Mouse (Mus musculus) limb, embryonic 13.5 days (tissue): ENCODE results near the gene Ogfod2. TPM values are rescaled to one million over a fixed set of nuclear protein-coding genes. Genes with fewer than 3 reads are reported as not detected.
A peak's percentile ranks its signal among the peaks of the same experiment; 100 is the strongest.

ENCODE experiments used
- ATAC-seq: fragments of 200-750 bp; cut with Nextera tagmentation; 2 replicates; pipeline ENCODE4 v1.8.0; 2017; ENCODE audit warnings: low read depth, moderate number of reproducible peaks, moderate TSS enrichment; ENCODE audit not compliant: low FRiP score
- H3K27ac ChIP-seq: fragments of 300-500 bp; sonication (generic); 2 replicates; pipeline ENCODE4 v1.5.1; 2015; ENCODE audit warnings: inconsistent platforms, mild to moderate bottlenecking, moderate library complexity
- H3K27me3 ChIP-seq: fragments of 300-500 bp; sonication (generic); 2 replicates; pipeline ENCODE4 v1.6.1; 2015; ENCODE audit warnings: mild to moderate bottlenecking, inconsistent platforms
- H3K36me3 ChIP-seq: fragments of 300-500 bp; sonication (generic); 2 replicates; pipeline ENCODE4 v1.6.1; 2015; ENCODE audit warnings: inconsistent platforms, mild to moderate bottlenecking, moderate library complexity
- H3K4me1 ChIP-seq: fragments of 300-500 bp; sonication (generic); 2 replicates; pipeline ENCODE4 v1.6.1; 2015; ENCODE audit warnings: inconsistent platforms
- H3K4me2 ChIP-seq: fragments of 300-500 bp; sonication (generic); replicated peaks from 2 replicates; pipeline ENCODE4 v1.6.1; 2015; ENCODE audit warnings: inconsistent platforms, mild to moderate bottlenecking, moderate library complexity
- H3K4me3 ChIP-seq: fragments of 300-500 bp; sonication (generic); 2 replicates; pipeline ENCODE4 v1.5.1; 2015; ENCODE audit warnings: moderate library complexity, mild to moderate bottlenecking, inconsistent platforms
- H3K9ac ChIP-seq: fragments of 300-500 bp; sonication (generic); 2 replicates; pipeline ENCODE4 v1.6.1; 2015; ENCODE audit warnings: mild to moderate bottlenecking, inconsistent platforms
- H3K9me3 ChIP-seq: fragments of 300-500 bp; sonication (generic); 2 replicates; pipeline ENCODE4 v1.6.1; 2016; ENCODE audit warnings: inconsistent platforms
- WGBS: fragments of 180-500 bp; shearing (Covaris S2); methylation state at CpG from one replicate; pipeline ENCODE4 v1.1.7; 2015; 5-methylcytosine and 5-hydroxymethylcytosine counted together
- polyA plus RNA-seq: library from polyadenylated mRNA; unstranded; fragments of >200 nt; fragmentation: Nextera tagmentation; extraction: Ambion mirVana; gene quantifications from 2 replicates; pipeline ENCODE4 v1.2.1, GENCODE M21; 2015

The Ogfod2 gene
- polyA plus RNA-seq, 1 experiment from 2014 or later, result 21.4 TPM

GRCm38 (mm10) chr5:124082941-124083688 is 29.0 kb upstream of the Ogfod2 start:
- WGBS, result 86% methylated on average over 17 of the region's 17 CpGs
- H3K27me3 ChIP-seq, result no peaks in the 10 kb centered on the region

DNA sequence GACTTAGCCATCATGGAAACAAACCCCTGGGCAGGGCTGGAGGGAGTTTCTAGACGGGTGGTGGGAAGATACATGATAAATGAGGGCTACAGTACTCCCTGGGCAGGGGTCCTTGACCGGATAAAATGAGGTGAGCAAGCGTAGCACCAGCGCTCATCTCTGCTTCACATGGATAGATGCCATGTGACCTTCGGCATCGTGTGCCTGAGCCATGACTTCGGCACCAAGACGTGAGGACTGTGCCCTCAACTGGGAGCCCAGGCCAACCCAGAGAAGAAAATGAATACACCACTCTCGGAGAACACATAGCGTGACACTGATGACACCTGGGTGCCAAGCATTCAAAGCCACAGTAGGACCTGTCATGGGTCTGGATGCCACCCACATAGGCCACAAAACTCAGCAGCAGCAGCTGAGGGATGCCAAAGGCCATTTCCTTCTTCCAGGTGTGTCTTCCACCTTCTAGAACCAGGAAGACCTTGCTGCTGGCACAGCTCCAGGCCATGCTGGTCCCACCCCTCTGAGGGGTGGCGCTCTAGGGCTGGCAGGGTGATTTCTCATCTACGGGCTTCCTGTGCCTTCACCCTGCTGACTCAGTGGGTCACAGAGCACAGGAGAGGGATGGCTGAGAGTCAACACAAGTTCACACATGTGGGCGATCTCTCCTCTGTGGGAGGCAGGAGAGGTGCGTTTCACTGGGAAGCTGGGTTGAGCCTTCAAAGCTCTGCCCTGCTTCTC is 28.1 kb upstream of the Ogfod2 start:
- H3K9ac ChIP-seq, result no peak overlapping the region
- no peak for ATAC-seq

More at GRCm38 (mm10) chr5:124082941-124083688, 29.0 kb upstream of the Ogfod2 start:
- Histone ChIP-seq H3K27ac (no peak overlapping the region), H3K9ac (no peak overlapping the region), H3K36me3 (no peaks in the 10 kb centered on the region), H3K4me2 (no peak overlapping the region), H3K4me3 (no peak overlapping the region), H3K4me1 (peaks cover 4% of the 10 kb centered on the region; the same call in 1 of the 2 replicates), H3K9me3 (no peaks in the 10 kb centered on the region)
- ATAC-seq, result no peak

DNA sequence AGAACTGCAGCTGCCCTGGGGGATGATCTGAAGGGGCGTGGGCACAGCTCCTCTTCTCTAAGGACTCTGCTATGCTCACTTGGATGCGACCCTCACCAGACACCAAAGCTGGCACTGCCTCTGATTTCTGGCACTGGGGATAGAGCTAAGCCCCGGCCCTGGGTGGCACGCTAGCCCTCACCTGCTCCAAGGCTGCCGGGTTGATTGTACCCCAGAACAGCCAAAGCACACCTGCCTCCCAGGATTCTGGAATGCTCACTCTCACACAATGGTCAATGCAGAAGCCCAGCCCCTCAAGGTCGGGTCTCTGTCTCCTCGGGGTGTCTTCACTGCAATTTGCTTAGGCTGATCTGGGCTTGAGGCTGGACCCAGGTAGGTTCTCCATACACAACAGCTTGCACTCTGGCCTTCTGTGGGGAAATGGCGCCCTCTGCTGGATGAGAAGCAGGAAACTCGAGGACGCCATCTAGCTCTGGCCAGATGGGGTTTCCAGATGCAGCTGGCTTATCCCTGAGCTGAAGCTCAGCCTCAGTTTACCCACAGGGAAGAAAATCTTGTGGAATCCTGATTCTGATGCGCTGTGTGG is 27.4 kb upstream of the Ogfod2 start:
- Histone ChIP-seq H3K9ac (no peak overlapping the region), H3K27me3 (no peaks in the 10 kb centered on the region), H3K36me3 (no peaks in the 10 kb centered on the region), H3K27ac (no peak overlapping the region), H3K9me3 (no peaks in the 10 kb centered on the region), H3K4me1 (no peaks in the 10 kb centered on the region; the same call in 1 of the 2 replicates), H3K4me3 (no peak overlapping the region), H3K4me2 (no peak overlapping the region)
- 35% methylated on average over 11 of the region's 11 CpGs for WGBS
- ATAC-seq, result peak; percentile 74

More for the DNA sequence above, 28.1 kb upstream of the Ogfod2 start:
- Histone ChIP-seq H3K4me1 (peaks cover 4% of the 10 kb centered on the region; the same call in 1 of the 2 replicates), H3K4me3 (no peak overlapping the region), H3K9me3 (no peaks in the 10 kb centered on the region), H3K27ac (no peak overlapping the region), H3K27me3 (no peaks in the 10 kb centered on the region), H3K36me3 (no peaks in the 10 kb centered on the region), H3K4me2 (no peak overlapping the region)
- 87% methylated on average over 14 of the region's 14 CpGs for WGBS

- Histone ChIP-seq H3K36me3 (no peaks in the 10 kb centered on the region), H3K27me3 (no peaks in the 10 kb centered on the region), H3K9me3 (no peaks in the 10 kb centered on the region), H3K4me1 (no peaks in the 10 kb centered on the region), H3K4me2 (no peak overlapping the region), H3K27ac (no peak overlapping the region), H3K4me3 (no peak overlapping the region), H3K9ac (0 out of 2 replicates have a peak overlapping the region, but pooled peaks have one; percentile 31)
- no peak for ATAC-seq
- WGBS, result 74% methylated on average over 3 of the region's 3 CpGs
Observed at GRCm38 (mm10) chr5:124085513-124085912, 26.6 kb upstream of the Ogfod2 start.

- ATAC-seq, result no peak
- Histone ChIP-seq H3K4me1 (no peaks in the 10 kb centered on the region), H3K27me3 (no peaks in the 10 kb centered on the region), H3K4me2 (no peak overlapping the region), H3K27ac (no peak overlapping the region), H3K9ac (0 out of 2 replicates have a peak overlapping the region, but pooled peaks have one; percentile 4), H3K9me3 (no peaks in the 10 kb centered on the region), H3K36me3 (no peaks in the 10 kb centered on the region), H3K4me3 (no peak overlapping the region)
- 86% methylated on average over 4 of the region's 4 CpGs for WGBS
Observed at GRCm38 (mm10) chr5:124086876-124087275, 25.2 kb upstream of the Ogfod2 start.

DNA sequence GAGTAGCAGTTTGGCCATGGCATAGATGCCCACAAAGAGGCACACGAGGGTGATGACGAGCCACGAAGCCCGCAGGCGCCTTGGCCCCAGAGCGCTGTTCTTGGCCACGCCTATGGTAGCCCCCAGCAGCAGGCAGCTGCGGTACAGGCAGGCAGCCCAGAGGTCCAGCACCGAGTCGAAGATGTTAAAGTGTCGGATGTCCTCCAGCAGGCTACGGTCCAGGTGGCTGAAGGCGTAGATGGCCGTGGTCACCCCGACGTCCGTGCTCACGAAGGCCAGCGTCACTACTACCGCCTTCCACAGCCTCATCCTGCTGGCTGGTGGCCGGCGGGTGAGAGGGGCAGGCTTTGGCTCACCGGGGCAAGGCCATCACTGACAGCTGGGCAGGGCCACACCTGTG is 22.2 kb upstream of the Ogfod2 start:
- no peaks in the 10 kb centered on the region for H3K9me3 ChIP-seq
- ATAC-seq, result no peak; the same call in 1 of the 2 replicates
- H3K9ac ChIP-seq, result no peak overlapping the region
- H3K36me3 ChIP-seq, result no peaks in the 10 kb centered on the region
- H3K27ac ChIP-seq, result no peak overlapping the region
- H3K4me3 ChIP-seq, result no peak overlapping the region
- 0 out of 2 replicates have a peak, but pooled peaks cover under 1% of the 10 kb centered on the region for H3K4me1 ChIP-seq
- peaks cover 22% of the 10 kb centered on the region for H3K27me3 ChIP-seq
- WGBS, result 84% methylated on average over 23 of the region's 23 CpGs
- H3K4me2 ChIP-seq, result no peak overlapping the region

DNA sequence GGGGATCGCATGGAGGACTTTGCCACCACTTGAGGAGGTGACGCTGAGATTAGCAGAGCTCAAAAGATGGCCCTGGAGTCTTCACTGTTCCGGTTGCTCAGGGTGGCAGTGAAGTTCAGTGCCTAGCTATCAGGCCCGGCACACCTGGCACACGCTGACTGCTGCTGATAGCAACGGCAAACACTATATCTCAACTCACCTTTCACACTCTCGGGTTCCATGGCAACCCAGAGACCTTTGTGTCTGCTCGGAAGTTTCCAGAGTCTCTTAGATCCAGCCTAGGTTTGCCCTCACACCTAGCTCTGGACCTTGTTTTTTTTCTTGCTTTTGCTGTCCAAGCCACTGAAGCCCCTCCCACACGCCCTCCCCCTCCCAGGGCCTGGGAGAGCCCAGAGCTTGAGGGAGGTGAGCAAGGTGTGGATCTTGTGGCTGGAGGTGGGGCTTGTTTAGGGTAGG is 20.1 kb upstream of the Ogfod2 start:
- H3K9me3 ChIP-seq, result no peaks in the 10 kb centered on the region
- no peak for ATAC-seq
- no peak overlapping the region for H3K27ac ChIP-seq
- H3K27me3 ChIP-seq, result peaks cover 38% of the 10 kb centered on the region
- no peak overlapping the region for H3K4me3 ChIP-seq
- no peaks in the 10 kb centered on the region for H3K36me3 ChIP-seq
- H3K4me2 ChIP-seq, result no peak overlapping the region
- 72% methylated on average over 9 of the region's 9 CpGs for WGBS
- no peak overlapping the region for H3K9ac ChIP-seq
- peaks cover 10% of the 10 kb centered on the region for H3K4me1 ChIP-seq

DNA sequence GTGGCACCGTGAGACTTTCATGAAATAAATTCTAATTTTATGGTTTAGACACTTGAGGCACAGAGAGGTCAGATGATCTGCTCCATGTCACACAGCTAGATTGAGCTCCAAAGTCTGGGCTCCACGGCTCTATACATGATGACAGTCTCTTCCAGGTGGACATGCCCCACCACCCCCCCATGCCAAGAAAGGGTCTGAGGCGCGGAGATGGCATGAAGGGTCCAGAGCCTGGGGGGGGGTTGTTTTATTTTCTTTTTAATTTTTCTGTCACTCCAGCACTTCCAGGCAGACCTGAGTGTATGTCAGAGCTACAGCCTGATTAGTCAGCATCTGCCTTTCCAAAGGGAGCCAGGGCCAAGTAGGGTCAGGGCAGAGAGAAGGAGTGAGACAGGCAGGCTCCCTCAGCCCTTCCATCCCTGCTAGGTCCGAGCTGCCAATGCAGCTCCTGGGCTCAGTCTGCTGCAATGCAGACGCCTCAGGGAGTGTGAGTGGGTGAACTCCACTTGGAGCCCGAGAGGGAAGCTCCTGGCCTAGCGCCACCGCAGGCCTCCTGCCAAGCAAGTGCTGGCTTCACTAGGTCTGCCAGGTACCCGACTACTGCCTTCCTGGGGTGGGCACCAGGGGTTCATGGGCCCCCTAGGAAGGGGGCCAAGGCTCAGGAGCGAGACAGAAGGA is 18.8 kb upstream of the Ogfod2 start:
- Histone ChIP-seq H3K9me3 (no peaks in the 10 kb centered on the region), H3K4me1 (peaks cover 10% of the 10 kb centered on the region), H3K36me3 (no peaks in the 10 kb centered on the region), H3K9ac (no peak overlapping the region), H3K27me3 (peaks cover 41% of the 10 kb centered on the region), H3K4me3 (no peak overlapping the region), H3K27ac (no peak overlapping the region), H3K4me2 (no peak overlapping the region)
- WGBS, result 77% methylated on average over 11 of the region's 11 CpGs
- ATAC-seq, result no peak

DNA sequence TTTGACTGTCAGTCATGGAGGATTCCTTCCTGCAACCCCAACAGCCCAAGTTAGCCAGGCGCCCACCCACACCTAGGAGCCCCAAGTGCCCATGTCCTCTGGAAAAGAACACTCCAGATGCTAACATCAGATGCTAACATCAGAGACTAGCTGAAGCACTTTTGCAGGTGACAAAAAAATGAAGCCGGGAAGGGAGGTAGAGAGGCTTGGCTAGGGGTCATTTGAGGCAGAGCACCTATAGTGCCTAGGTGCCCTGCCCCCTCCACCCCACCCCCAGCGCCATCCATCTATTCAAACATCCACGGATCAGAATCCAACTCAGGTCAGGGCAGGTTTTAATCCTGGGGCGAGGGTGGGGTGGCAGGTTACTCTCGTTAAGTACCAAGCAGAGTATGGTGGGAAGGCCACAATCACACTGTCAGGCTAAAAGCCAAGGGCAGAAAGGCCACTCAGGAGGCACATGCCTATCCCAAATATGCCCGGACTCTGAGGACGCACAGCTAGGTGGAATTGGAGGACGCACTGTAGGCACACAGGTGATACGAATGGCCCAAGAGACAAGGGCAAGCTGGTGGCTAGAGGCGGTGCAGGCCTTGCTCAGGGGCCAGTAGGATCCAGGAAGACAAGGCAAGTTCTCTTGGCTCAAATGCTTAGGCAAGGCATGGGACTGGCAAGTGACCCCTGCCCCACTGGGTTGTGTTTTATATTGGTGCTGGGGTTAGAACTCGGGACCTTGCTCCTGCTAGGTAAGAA is 18.1 kb upstream of the Ogfod2 start:
- no peak for ATAC-seq
- 84% methylated on average over 12 of the region's 12 CpGs for whole genome bisulfite sequencing

DNA sequence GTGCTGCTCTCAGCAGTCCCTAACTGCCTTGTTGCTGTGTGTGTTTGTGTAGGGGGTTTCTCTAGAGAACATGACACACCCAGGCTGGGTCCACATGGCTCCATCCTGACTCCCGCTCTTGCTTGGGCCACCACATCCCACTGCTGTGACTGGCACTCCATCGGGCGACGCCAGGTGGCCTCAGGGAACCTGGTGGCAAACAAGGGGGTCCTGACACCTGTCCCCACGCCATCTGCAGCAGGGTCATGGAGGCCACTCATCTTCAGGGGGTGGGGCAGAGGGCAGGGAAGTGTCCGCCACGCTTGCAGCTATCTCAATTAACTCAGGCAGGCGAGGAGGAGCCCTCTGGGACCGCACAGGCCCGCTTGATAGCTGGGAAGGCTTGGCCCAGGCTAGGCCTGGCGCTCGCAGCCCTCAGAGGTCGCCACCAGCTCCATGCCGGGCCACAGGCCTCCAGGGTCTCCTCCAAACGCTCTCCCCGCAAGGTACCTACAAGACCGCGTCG is 17.0 kb upstream of the Ogfod2 start:
- H3K4me2 ChIP-seq, result peak overlapping the region; percentile 70
- H3K4me1 ChIP-seq, result peaks cover 10% of the 10 kb centered on the region
- H3K36me3 ChIP-seq, result no peaks in the 10 kb centered on the region
- H3K27ac ChIP-seq, result no peak overlapping the region
- ATAC-seq, result peak; percentile 34; the same call in 1 of the 2 replicates
- 0 out of 2 replicates have a peak, but pooled peaks cover 4% of the 10 kb centered on the region for H3K9me3 ChIP-seq
- peak overlapping the region; percentile 43 for H3K4me3 ChIP-seq
- 11% methylated on average over 19 of the region's 19 CpGs for WGBS
- H3K27me3 ChIP-seq, result peaks cover 41% of the 10 kb centered on the region
- H3K9ac ChIP-seq, result peak overlapping the region; percentile 65

More for the DNA sequence above, 18.1 kb upstream of the Ogfod2 start:
- Histone ChIP-seq H3K27me3 (peaks cover 41% of the 10 kb centered on the region), H3K36me3 (no peaks in the 10 kb centered on the region), H3K4me2 (no peak overlapping the region), H3K9me3 (0 out of 2 replicates have a peak, but pooled peaks cover under 1% of the 10 kb centered on the region), H3K9ac (no peak overlapping the region), H3K4me1 (peaks cover 10% of the 10 kb centered on the region), H3K27ac (no peak overlapping the region), H3K4me3 (no peak overlapping the region)
